In genomic region chr14:74899953-74900704, GRCm38 (mm10) we compare ENCODE assay signal across 7 mouse cellular contexts. TPM values are rescaled to one million over a fixed set of nuclear protein-coding genes. Genes with fewer than 3 reads are reported as not detected.
A peak's percentile ranks its signal among the peaks of the same experiment; 100 is the strongest.
DNase-seq lines count a peak whose midpoint lies in the region; ATAC-seq and TF ChIP-seq lines count a peak whose summit lies in the region.

No protein-coding gene starts in this region.

- ATAC-seq in kidney, embryonic 14.5 days (ENCODE audit: low FRiP score, low TSS enrichment): no peak
- ATAC-seq in heart, embryonic 11.5 days (replicated peaks; ENCODE audit: insufficient number of reproducible peaks, low FRiP score, low TSS enrichment): peak; percentile 39; the same call in 1 of the 2 replicates
- ATAC-seq in lung, postnatal 0 days: peak; percentile 60

- H3K27me3 ChIP-seq in kidney, adult 2 months (replicated peaks; ENCODE audit: control insufficient read depth, insufficient read depth, low read length): no peaks in the 10 kb centered on the region
- H3K27me3 ChIP-seq in kidney, embryonic 14.5 days (ENCODE audit: control insufficient read depth, insufficient read depth, low read length): no peaks in the 10 kb centered on the region
- H3K27me3 ChIP-seq in erythroblast, embryonic 14.5 days (ENCODE audit: control insufficient read depth): no peaks in the 10 kb centered on the region
- no peaks in the 10 kb centered on the region for H3K27me3 ChIP-seq in heart, embryonic 11.5 days (ENCODE audit: control insufficient read depth, insufficient read depth, low read length)
- H3K27me3 ChIP-seq in lung, postnatal 0 days (replicated peaks; ENCODE audit: insufficient read depth, low read length): no peaks in the 10 kb centered on the region

- H3K4me1 ChIP-seq in kidney, adult 2 months (ENCODE audit: control insufficient read depth, insufficient read depth, low read length): peaks cover 14% of the 10 kb centered on the region; the same call in 1 of the 2 replicates
- H3K4me1 ChIP-seq in kidney, embryonic 14.5 days (ENCODE audit: control insufficient read depth, insufficient read depth, low read length): peaks cover 10% of the 10 kb centered on the region; the same call in 1 of the 2 replicates
- peaks cover 41% of the 10 kb centered on the region for H3K4me1 ChIP-seq in erythroblast, embryonic 14.5 days (ENCODE audit: control insufficient read depth)
- peaks cover 33% of the 10 kb centered on the region for H3K4me1 ChIP-seq in heart, embryonic 11.5 days (ENCODE audit: control insufficient read depth, insufficient read depth, low read length)
- peaks cover 12% of the 10 kb centered on the region for H3K4me1 ChIP-seq in lung, postnatal 0 days (ENCODE audit: insufficient read depth, low read depth, low read length)

- TF ChIP-seq EP300 in lung, postnatal 0 days (IDR thresholded peaks at IDR 0.05): peak; percentile 48

- H3K9ac ChIP-seq in kidney, embryonic 14.5 days (ENCODE audit: low read depth, low read length): no peak overlapping the region
- H3K9ac ChIP-seq in heart, embryonic 11.5 days (ENCODE audit: low read depth, low read length): peak overlapping the region; percentile 43; the same call in 1 of the 2 replicates
- no peak overlapping the region for H3K9ac ChIP-seq in lung, postnatal 0 days (replicated peaks; ENCODE audit: low read depth)

- TF ChIP-seq CTCF in kidney, adult 2 months (conservative IDR thresholded peaks at IDR 0.05; ENCODE audit: insufficient read depth, insufficient read length, low read depth, low read length): no peak
- TF ChIP-seq CTCF in lung, postnatal 0 days (IDR thresholded peaks at IDR 0.05): no peak

- DNase-seq in kidney, adult 2 months: peak; percentile 71
- DNase-seq in lung, postnatal 0 days (ENCODE audit: low spot score): peak; percentile 67
- DNase-seq in left cerebral cortex, adult 9 months (ENCODE audit: low spot score in 2 of 2): no peak
- no peak for DNase-seq in spleen, postnatal 10 days (ENCODE audit: low spot score in 2 of 2)

- WGBS in kidney, adult 2 months: 59% methylated on average over 13 of the region's 13 CpGs
- 72% methylated on average over 13 of the region's 13 CpGs for WGBS in kidney, embryonic 14.5 days
- 22% methylated on average over 13 of the region's 13 CpGs for WGBS in heart, embryonic 11.5 days (ENCODE audit: insufficient replicate concordance)
- WGBS in lung, postnatal 0 days: 41% methylated on average over 13 of the region's 13 CpGs

- no peak overlapping the region for H3K4me3 ChIP-seq in kidney, adult 2 months (ENCODE audit: insufficient read depth, low read depth, low read length)
- H3K4me3 ChIP-seq in kidney, embryonic 14.5 days (ENCODE audit: low read length): no peak overlapping the region
- H3K4me3 ChIP-seq in erythroblast, embryonic 14.5 days (replicated peaks): peak overlapping the region; percentile 38
- no peak overlapping the region for H3K4me3 ChIP-seq in heart, embryonic 11.5 days (ENCODE audit: low read depth, low read length)
- H3K4me3 ChIP-seq in lung, postnatal 0 days (ENCODE audit: low read depth, low read length): no peak overlapping the region

- no peak overlapping the region for H3K4me2 ChIP-seq in kidney, embryonic 14.5 days (replicated peaks; ENCODE audit: low read depth, low read length)
- H3K4me2 ChIP-seq in heart, embryonic 11.5 days: peak overlapping the region; percentile 43
- H3K4me2 ChIP-seq in lung, postnatal 0 days (replicated peaks; ENCODE audit: low read depth, low read length): no peak overlapping the region

- H3K9me3 ChIP-seq in kidney, embryonic 14.5 days (ENCODE audit: control insufficient read depth, low read length): no peaks in the 10 kb centered on the region
- H3K9me3 ChIP-seq in erythroblast, embryonic 14.5 days (ENCODE audit: control insufficient read depth, low read length): no peaks in the 10 kb centered on the region
- no peaks in the 10 kb centered on the region for H3K9me3 ChIP-seq in heart, embryonic 11.5 days (replicated peaks; ENCODE audit: control insufficient read depth, low read length)
- H3K9me3 ChIP-seq in lung, postnatal 0 days (ENCODE audit: low read length): no peaks in the 10 kb centered on the region

- peak overlapping the region; percentile 47; the same call in 1 of the 2 replicates for H3K27ac ChIP-seq in kidney, adult 2 months (ENCODE audit: insufficient read depth, low read depth, low read length)
- no peak overlapping the region for H3K27ac ChIP-seq in kidney, embryonic 14.5 days (ENCODE audit: low read depth, low read length)
- H3K27ac ChIP-seq in heart, embryonic 11.5 days (ENCODE audit: low read depth, low read length): peak overlapping the region; percentile 86
- H3K27ac ChIP-seq in lung, postnatal 0 days (ENCODE audit: low read length): no peak overlapping the region

- H3K36me3 ChIP-seq in kidney, adult 2 months (ENCODE audit: control insufficient read depth, insufficient read depth, low read length): no peaks in the 10 kb centered on the region
- no peaks in the 10 kb centered on the region for H3K36me3 ChIP-seq in kidney, embryonic 14.5 days (ENCODE audit: control insufficient read depth, insufficient read depth, low read length)
- no peaks in the 10 kb centered on the region; the same call in 1 of the 2 replicates for H3K36me3 ChIP-seq in erythroblast, embryonic 14.5 days (ENCODE audit: control insufficient read depth)
- no peaks in the 10 kb centered on the region; the same call in 1 of the 2 replicates for H3K36me3 ChIP-seq in heart, embryonic 11.5 days (ENCODE audit: control insufficient read depth, insufficient read depth, low read length)
- no peaks in the 10 kb centered on the region for H3K36me3 ChIP-seq in lung, postnatal 0 days (ENCODE audit: insufficient read depth, low read length)

- no peak for TF ChIP-seq POLR2A in kidney, adult 2 months (IDR thresholded peaks at IDR 0.05; ENCODE audit: low read depth, low read length)

RNA-seq across cellular contexts. Expression of gene Lrch1, which starts 47.5 kb away (rescaled TPM):
- polyA plus RNA-seq in kidney, adult 2 months (2012; rRNA removed): 8.2 and 8.4 TPM in 2 replicates
- polyA plus RNA-seq in kidney, embryonic 14.5 days (2014; fragmentation: Nextera tagmentation; extraction: Ambion mirVana): 11.1 and 18.6 TPM in 2 replicates
- 0.31 and 0.51 TPM in 2 replicates for polyA plus RNA-seq in erythroblast, embryonic 14.5 days (2012)
- 10.0 and 11.1 TPM in 2 replicates for polyA plus RNA-seq in heart, embryonic 11.5 days (2014; fragmentation: Nextera tagmentation; extraction: Ambion mirVana)
- 13.5 and 15.3 TPM in 2 replicates for polyA plus RNA-seq in lung, postnatal 0 days (2015; fragmentation: Nextera tagmentation; extraction: Ambion mirVana)

Comparison
In these comparisons a context has a peak if more than half of its experiments do, and no peak if none do; other contexts are left out.
1. H3K27ac ChIP-seq: peak in kidney, adult 2 months (single experiment) and heart, embryonic 11.5 days (single experiment); none in kidney, embryonic 14.5 days (single experiment) and lung, postnatal 0 days (single experiment).
2. DNase-seq: peak in kidney, adult 2 months (single experiment) and lung, postnatal 0 days (single experiment); none in left cerebral cortex, adult 9 months (0 of 2) and spleen, postnatal 10 days (0 of 2).